Mouse (Mus musculus) 3T3-L1 (cell line): ENCODE results near the gene Htr7.

ENCODE experiments used
- DNase-seq: peaks from one replicate; pipeline ENCODE4 v3.0.0-alpha.2; 2015; ENCODE audit warnings: low read depth, low spot score

Gene Htr7

GRCm38 (mm10) chr19:35957656-35958055 lies 99.7 kb downstream of the Htr7 start:
- DNase-seq: no peak

GRCm38 (mm10) chr19:35955698-35956097 lies 101.6 kb downstream of the Htr7 start:
- no peak for DNase-seq

- no peak for DNase-seq
Observed at GRCm38 (mm10) chr19:35949888-35950287, 107.4 kb downstream of the Htr7 start.

- no peak for DNase-seq
Observed at GRCm38 (mm10) chr19:35924961-35925495, 132.3 kb downstream of the Htr7 start.

GRCm38 (mm10) chr19:35924418-35924817 lies 132.9 kb downstream of the Htr7 start:
- peak; percentile 93 for DNase-seq
